Mouse (Mus musculus): ENCODE measurements around the gene Abcc9. TPM values are rescaled to one million over a fixed set of nuclear protein-coding genes. Genes with fewer than 3 reads are reported as not detected.
A peak's percentile ranks its signal among the peaks of the same experiment; 100 is the strongest.
"Not testable (repeated sequence)": the region's sequence is repeated elsewhere in the genome, so short reads cannot be mapped to it uniquely, and the experiment has no call there.

Abcc9 gene
- polyA plus RNA-seq, 1 experiment from 2014 or later, result 1.2 TPM

GRCm38 (mm10) chr6:142689673-142690072 is 12.4 kb downstream of the Abcc9 start:
- Histone ChIP-seq H3K9me3 (replicated peaks) (no peaks in the 10 kb centered on the region), H3K27ac (no peak overlapping the region), H3K27me3 (ENCODE audit: low read depth, poor library complexity, severe bottlenecking) (no peaks in the 10 kb centered on the region), H3K36me3 (no peaks in the 10 kb centered on the region), H3K4me3 (no peak overlapping the region), H3K4me1 (no peaks in the 10 kb centered on the region)
- peak; percentile 45 for DNase-seq (ENCODE audit: low spot score)
- WGBS, result 81% methylated on average over 11 of the region's 11 CpGs

- no peak for DNase-seq (ENCODE audit: low spot score)
- Histone ChIP-seq H3K9me3 (replicated peaks) (no peaks in the 10 kb centered on the region), H3K4me1 (no peaks in the 10 kb centered on the region), H3K36me3 (no peaks in the 10 kb centered on the region), H3K27ac (no peak overlapping the region), H3K27me3 (ENCODE audit: low read depth, poor library complexity, severe bottlenecking) (no peaks in the 10 kb centered on the region), H3K4me3 (no peak overlapping the region)
- WGBS, result 85% methylated on average over 7 of the region's 7 CpGs
These were observed 19.0 kb downstream of the Abcc9 start for GRCm38 (mm10) chr6:142682985-142683691.

GRCm38 (mm10) chr6:142670021-142670420 is 32.1 kb downstream of the Abcc9 start:
- DNase-seq (ENCODE audit: low spot score), result no peak
- 91% methylated on average over 2 of the region's 2 CpGs for WGBS
- H3K4me3 ChIP-seq, result no peak overlapping the region
- no peaks in the 10 kb centered on the region for H3K9me3 ChIP-seq (replicated peaks)
- no peak overlapping the region for H3K27ac ChIP-seq
- H3K4me1 ChIP-seq, result no peaks in the 10 kb centered on the region
- no peaks in the 10 kb centered on the region for H3K27me3 ChIP-seq (ENCODE audit: low read depth, poor library complexity, severe bottlenecking)
- H3K36me3 ChIP-seq, result no peaks in the 10 kb centered on the region

- H3K36me3 ChIP-seq, result no peaks in the 10 kb centered on the region
- DNase-seq (ENCODE audit: low spot score), result no peak
- no peaks in the 10 kb centered on the region for H3K9me3 ChIP-seq (replicated peaks)
- H3K4me3 ChIP-seq, result no peak overlapping the region
- H3K27ac ChIP-seq, result no peak overlapping the region
- WGBS, result 93% methylated on average over 6 of the region's 6 CpGs
- H3K4me1 ChIP-seq, result no peaks in the 10 kb centered on the region
- no peaks in the 10 kb centered on the region for H3K27me3 ChIP-seq (ENCODE audit: low read depth, poor library complexity, severe bottlenecking)
These were observed 32.8 kb downstream of the Abcc9 start for GRCm38 (mm10) chr6:142669343-142669742.

- no peak for DNase-seq (ENCODE audit: low spot score)
- Histone ChIP-seq H3K36me3 (no peaks in the 10 kb centered on the region), H3K27ac (no peak overlapping the region), H3K9me3 (replicated peaks) (no peaks in the 10 kb centered on the region), H3K27me3 (ENCODE audit: low read depth, poor library complexity, severe bottlenecking) (no peaks in the 10 kb centered on the region), H3K4me1 (no peaks in the 10 kb centered on the region), H3K4me3 (no peak overlapping the region)
- 91% methylated on average over 6 of the region's 6 CpGs for WGBS
These were observed 33.3 kb downstream of the Abcc9 start for GRCm38 (mm10) chr6:142668831-142669230.

- H3K9me3 ChIP-seq (replicated peaks), result no peaks in the 10 kb centered on the region
- no peaks in the 10 kb centered on the region for H3K36me3 ChIP-seq
- 30% methylated on average over 1 of the region's 1 CpGs for WGBS
- no peak for DNase-seq (ENCODE audit: low spot score)
- no peak overlapping the region for H3K4me3 ChIP-seq
- H3K27ac ChIP-seq, result no peak overlapping the region
- no peaks in the 10 kb centered on the region for H3K4me1 ChIP-seq
- no peaks in the 10 kb centered on the region for H3K27me3 ChIP-seq (ENCODE audit: low read depth, poor library complexity, severe bottlenecking)
These were observed 33.7 kb downstream of the Abcc9 start for GRCm38 (mm10) chr6:142668419-142668766.

GRCm38 (mm10) chr6:142667701-142668418 is 34.3 kb downstream of the Abcc9 start:
- Histone ChIP-seq H3K9me3 (replicated peaks) (no peaks in the 10 kb centered on the region), H3K27me3 (ENCODE audit: low read depth, poor library complexity, severe bottlenecking) (no peaks in the 10 kb centered on the region), H3K36me3 (no peaks in the 10 kb centered on the region), H3K27ac (no peak overlapping the region), H3K4me1 (no peaks in the 10 kb centered on the region), H3K4me3 (no peak overlapping the region)
- WGBS, result 83% methylated on average over 7 of the region's 7 CpGs
- DNase-seq (ENCODE audit: low spot score), result no peak

- not testable (repeated sequence) for H3K36me3 ChIP-seq, H3K4me1 ChIP-seq
These were observed 40.1 kb downstream of the Abcc9 start for GRCm38 (mm10) chr6:142662056-142662455.

GRCm38 (mm10) chr6:142659038-142659437 is 43.1 kb downstream of the Abcc9 start:
- no peaks in the 10 kb centered on the region for H3K4me1 ChIP-seq
- H3K9me3 ChIP-seq (replicated peaks), result no peaks in the 10 kb centered on the region
- no peaks in the 10 kb centered on the region for H3K27me3 ChIP-seq (ENCODE audit: low read depth, poor library complexity, severe bottlenecking)
- no peaks in the 10 kb centered on the region for H3K36me3 ChIP-seq
- H3K4me3 ChIP-seq, result no peak overlapping the region
- DNase-seq (ENCODE audit: low spot score), result no peak
- WGBS, result 66% methylated on average over 5 of the region's 5 CpGs
- H3K27ac ChIP-seq, result no peak overlapping the region

More at GRCm38 (mm10) chr6:142662056-142662455, 40.1 kb downstream of the Abcc9 start:
- DNase-seq (ENCODE audit: low spot score); H3K9me3 ChIP-seq (replicated peaks); H3K4me3 ChIP-seq; H3K27ac ChIP-seq; H3K27me3 ChIP-seq (ENCODE audit: low read depth, poor library complexity, severe bottlenecking): not testable (repeated sequence)
- 94% methylated on average over 3 of the region's 3 CpGs for WGBS

- H3K27me3 ChIP-seq (ENCODE audit: low read depth, poor library complexity, severe bottlenecking), result no peaks in the 10 kb centered on the region
- DNase-seq (ENCODE audit: low spot score), result no peak
- no peaks in the 10 kb centered on the region for H3K4me1 ChIP-seq
- H3K9me3 ChIP-seq (replicated peaks), result no peaks in the 10 kb centered on the region
- H3K4me3 ChIP-seq, result no peak overlapping the region
- no peaks in the 10 kb centered on the region for H3K36me3 ChIP-seq
- 39% methylated on average over 5 of the region's 5 CpGs for WGBS
- no peak overlapping the region for H3K27ac ChIP-seq
These were observed 47.6 kb downstream of the Abcc9 start for GRCm38 (mm10) chr6:142654561-142654960.

GRCm38 (mm10) chr6:142652175-142652574 is 49.9 kb downstream of the Abcc9 start:
- no peak for DNase-seq (ENCODE audit: low spot score)
- H3K27ac ChIP-seq, result no peak overlapping the region
- WGBS, result 88% methylated on average over 1 of the region's 1 CpGs

GRCm38 (mm10) chr6:142649331-142649730 is 52.8 kb downstream of the Abcc9 start:
- no peaks in the 10 kb centered on the region for H3K4me1 ChIP-seq
- DNase-seq (ENCODE audit: low spot score), result no peak
- no peaks in the 10 kb centered on the region for H3K9me3 ChIP-seq (replicated peaks)
- H3K36me3 ChIP-seq, result no peaks in the 10 kb centered on the region
- no peaks in the 10 kb centered on the region for H3K27me3 ChIP-seq (ENCODE audit: low read depth, poor library complexity, severe bottlenecking)
- no peak overlapping the region for H3K4me3 ChIP-seq
- H3K27ac ChIP-seq, result no peak overlapping the region
- WGBS, result 87% methylated on average over 3 of the region's 3 CpGs

More at GRCm38 (mm10) chr6:142652175-142652574, 49.9 kb downstream of the Abcc9 start:
- Histone ChIP-seq H3K4me3 (no peak overlapping the region), H3K4me1 (no peaks in the 10 kb centered on the region), H3K9me3 (replicated peaks) (no peaks in the 10 kb centered on the region), H3K27me3 (ENCODE audit: low read depth, poor library complexity, severe bottlenecking) (no peaks in the 10 kb centered on the region), H3K36me3 (no peaks in the 10 kb centered on the region)

GRCm38 (mm10) chr6:142645474-142645873 is 56.6 kb downstream of the Abcc9 start:
- H3K27me3 ChIP-seq (ENCODE audit: low read depth, poor library complexity, severe bottlenecking), result no peaks in the 10 kb centered on the region
- no peak for DNase-seq (ENCODE audit: low spot score)
- no peaks in the 10 kb centered on the region for H3K4me1 ChIP-seq
- H3K27ac ChIP-seq, result no peak overlapping the region
- no peaks in the 10 kb centered on the region for H3K36me3 ChIP-seq
- no peaks in the 10 kb centered on the region for H3K9me3 ChIP-seq (replicated peaks)
- 70% methylated on average over 7 of the region's 7 CpGs for WGBS
- H3K4me3 ChIP-seq, result no peak overlapping the region

All from limb, embryonic 10.5 days (tissue).